ENCODE assay signal across 19 mouse cellular contexts in the genomic region with DNA sequence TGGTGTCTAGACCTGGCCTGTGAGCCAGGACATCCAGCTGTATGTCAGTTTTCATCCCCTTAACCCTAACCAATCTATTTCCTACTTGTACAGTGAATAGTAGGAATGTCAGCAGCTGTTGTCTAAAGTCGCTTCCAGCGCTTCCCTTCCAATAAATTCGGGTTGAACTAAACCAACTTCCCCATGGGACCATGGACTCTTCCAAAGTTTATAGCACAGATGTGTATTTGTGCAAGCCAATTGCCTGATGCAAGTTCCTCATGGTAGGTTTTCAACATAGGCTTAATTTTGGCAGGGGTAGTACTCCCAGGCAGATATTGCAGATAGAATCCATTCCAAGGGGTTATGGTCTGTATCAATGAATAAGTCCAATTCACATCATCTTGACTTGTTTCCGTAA.
DNase-seq lines count a peak whose midpoint lies in the region; ATAC-seq and TF ChIP-seq lines count a peak whose summit lies in the region.
"Had no signal": no experiment of that assay in that cellular context is flagged by ENCODE, and none has a peak within 500 bp of the region (broad histone marks: within the 10 kb centered on the region; RNA-seq: fewer than 3 reads in every experiment).

No protein-coding gene starts in this region.

- TF ChIP-seq CTCF in heart, adult 2 months (IDR thresholded peaks at IDR 0.05): no peak

- no peak for TF ChIP-seq POLR2A in heart, adult 2 months (IDR thresholded peaks at IDR 0.05; ENCODE audit: insufficient read depth, low read depth, low read length)

- peak; percentile 20 to 36 for DNase-seq in heart, adult 2 months
- DNase-seq in heart, embryonic 10.5 days (ENCODE audit: low spot score): no peak
- DNase-seq in gastrocnemius, postnatal 14 days: peak; percentile 17
- peak; percentile 61 to 69 for DNase-seq in heart, postnatal 10 days
- DNase-seq in forebrain, embryonic 14.5 days (ENCODE audit: low spot score): no peak
- DNase-seq: adrenal gland, postnatal 36 days; B cell, adult 2 months; cerebellum, adult 18-20 months; kidney, adult 2 months; kidney, postnatal 25 days; liver, embryonic 13.5 days; lung, embryonic 14.5 days; lung, postnatal 36 days; thymus, postnatal 36 days had no signal

- no peaks in the 10 kb centered on the region for H3K36me3 ChIP-seq in heart, adult 2 months (ENCODE audit: control insufficient read depth, insufficient read depth, low read length)
- no peaks in the 10 kb centered on the region for H3K36me3 ChIP-seq in heart, embryonic 10.5 days
- no peaks in the 10 kb centered on the region for H3K36me3 ChIP-seq in stomach, embryonic 16.5 days (ENCODE audit: control insufficient read depth, insufficient read depth, low read length)
- no peaks in the 10 kb centered on the region for H3K36me3 ChIP-seq in forebrain, embryonic 14.5 days (ENCODE audit: control insufficient read depth, insufficient read depth, low read length)
- H3K36me3 ChIP-seq: forebrain, embryonic 12.5 days; heart, embryonic 13.5 days; liver, embryonic 13.5 days had no signal

- intact Hi-C loops in heart, adult 2 months (cut with DNase I): no loop called here
- intact Hi-C loops in gastrocnemius, postnatal 14 days (cut with DNase I; ENCODE audit: low total_unique reads): no loop called here
- intact Hi-C loops in heart, postnatal 10 days (cut with DNase I): no loop called here

- TF ChIP-seq EP300 in heart, adult 2 months (IDR thresholded peaks at IDR 0.05; ENCODE audit: insufficient read depth, low read depth, low read length): no peak

- no peak overlapping the region for H3K27ac ChIP-seq in heart, adult 2 months
- no peak overlapping the region for H3K27ac ChIP-seq in heart, embryonic 10.5 days
- H3K27ac ChIP-seq in stomach, embryonic 16.5 days (ENCODE audit: low read length): no peak overlapping the region
- no peak overlapping the region for H3K27ac ChIP-seq in forebrain, embryonic 14.5 days (ENCODE audit: low read depth, low read length)
- H3K27ac ChIP-seq: forebrain, embryonic 12.5 days; heart, embryonic 13.5 days; liver, embryonic 13.5 days had no signal

- peak; percentile 60; the same call in 1 of the 2 replicates for ATAC-seq in stomach, embryonic 16.5 days (ENCODE audit: insufficient read depth, low FRiP score)
- no peak for ATAC-seq in frontal cortex, adult (ENCODE audit: low TSS enrichment)
- no peak for ATAC-seq in forebrain, embryonic 14.5 days
- ATAC-seq: midbrain, embryonic 16.5 days had no signal

- WGBS in heart, adult 2 months: 56% methylated on average over 4 of the region's 4 CpGs
- WGBS in heart, embryonic 10.5 days: 87% methylated on average over 4 of the region's 4 CpGs
- WGBS in stomach, embryonic 16.5 days: 72% methylated on average over 4 of the region's 4 CpGs
- WGBS in forebrain, embryonic 14.5 days: 92% methylated on average over 4 of the region's 4 CpGs

- no peaks in the 10 kb centered on the region for H3K4me1 ChIP-seq in heart, adult 2 months (ENCODE audit: control insufficient read depth, insufficient read depth, low read length)
- no peaks in the 10 kb centered on the region for H3K4me1 ChIP-seq in heart, embryonic 10.5 days
- H3K4me1 ChIP-seq in stomach, embryonic 16.5 days (ENCODE audit: control insufficient read depth, insufficient read depth, low read length): no peaks in the 10 kb centered on the region
- no peaks in the 10 kb centered on the region for H3K4me1 ChIP-seq in forebrain, embryonic 14.5 days (ENCODE audit: control insufficient read depth, insufficient read depth, low read length)
- H3K4me1 ChIP-seq: heart, embryonic 13.5 days; liver, embryonic 13.5 days had no signal

- H3K4me3 ChIP-seq in heart, adult 2 months: no peak overlapping the region
- no peak overlapping the region for H3K4me3 ChIP-seq in heart, embryonic 10.5 days
- no peak overlapping the region for H3K4me3 ChIP-seq in stomach, embryonic 16.5 days (replicated peaks; ENCODE audit: low read length)
- no peak overlapping the region for H3K4me3 ChIP-seq in forebrain, embryonic 14.5 days (ENCODE audit: low read depth, low read length)
- H3K4me3 ChIP-seq: forebrain, embryonic 12.5 days; heart, embryonic 13.5 days; liver, embryonic 13.5 days had no signal

- H3K9me3 ChIP-seq in heart, embryonic 10.5 days: no peaks in the 10 kb centered on the region
- H3K9me3 ChIP-seq in stomach, embryonic 16.5 days (replicated peaks; ENCODE audit: control insufficient read depth, low read length): no peaks in the 10 kb centered on the region
- no peaks in the 10 kb centered on the region for H3K9me3 ChIP-seq in forebrain, embryonic 14.5 days (replicated peaks; ENCODE audit: control insufficient read depth, low read length)
- H3K9me3 ChIP-seq: forebrain, embryonic 12.5 days; heart, embryonic 13.5 days; liver, embryonic 13.5 days had no signal

- H3K4me2 ChIP-seq in stomach, embryonic 16.5 days (ENCODE audit: low read depth, low read length): no peak overlapping the region
- H3K4me2 ChIP-seq in forebrain, embryonic 14.5 days (ENCODE audit: low read length): no peak overlapping the region
- H3K4me2 ChIP-seq: forebrain, embryonic 12.5 days; heart, embryonic 13.5 days; liver, embryonic 13.5 days; lung, embryonic 14.5 days had no signal

- no peaks in the 10 kb centered on the region for H3K27me3 ChIP-seq in heart, adult 2 months (ENCODE audit: control insufficient read depth, insufficient read depth, low read length)
- H3K27me3 ChIP-seq in heart, embryonic 10.5 days (ENCODE audit: insufficient read depth, poor library complexity, severe bottlenecking): no peaks in the 10 kb centered on the region
- H3K27me3 ChIP-seq in stomach, embryonic 16.5 days (ENCODE audit: control insufficient read depth, insufficient read depth, low read length): no peaks in the 10 kb centered on the region
- H3K27me3 ChIP-seq in forebrain, embryonic 14.5 days (replicated peaks; ENCODE audit: control insufficient read depth, insufficient read depth, low read length): no peaks in the 10 kb centered on the region
- H3K27me3 ChIP-seq: forebrain, embryonic 12.5 days; heart, embryonic 13.5 days; liver, embryonic 13.5 days had no signal

- no peaks in the 10 kb centered on the region for H3K79me2 ChIP-seq in heart, adult 2 months (replicated peaks; ENCODE audit: control insufficient read depth, insufficient read depth, low read length)

- H3K9ac ChIP-seq in heart, adult 2 months (ENCODE audit: low read depth, low read length): no peak overlapping the region
- H3K9ac ChIP-seq in stomach, embryonic 16.5 days (ENCODE audit: low read length): no peak overlapping the region
- no peak overlapping the region for H3K9ac ChIP-seq in forebrain, embryonic 14.5 days (ENCODE audit: low read length)
- H3K9ac ChIP-seq: forebrain, embryonic 12.5 days; heart, embryonic 13.5 days; liver, embryonic 13.5 days; lung, embryonic 14.5 days had no signal

Comparison
In these comparisons a context has a peak if more than half of its experiments do, and no peak if none do; other contexts are left out.
1. DNase-seq: peak in heart, adult 2 months (2 of 2), gastrocnemius, postnatal 14 days (single experiment) and heart, postnatal 10 days (2 of 2); none in heart, embryonic 10.5 days (single experiment) and forebrain, embryonic 14.5 days (single experiment).